Mouse (Mus musculus): ENCODE results near the gene Mtss1l.

DNA sequence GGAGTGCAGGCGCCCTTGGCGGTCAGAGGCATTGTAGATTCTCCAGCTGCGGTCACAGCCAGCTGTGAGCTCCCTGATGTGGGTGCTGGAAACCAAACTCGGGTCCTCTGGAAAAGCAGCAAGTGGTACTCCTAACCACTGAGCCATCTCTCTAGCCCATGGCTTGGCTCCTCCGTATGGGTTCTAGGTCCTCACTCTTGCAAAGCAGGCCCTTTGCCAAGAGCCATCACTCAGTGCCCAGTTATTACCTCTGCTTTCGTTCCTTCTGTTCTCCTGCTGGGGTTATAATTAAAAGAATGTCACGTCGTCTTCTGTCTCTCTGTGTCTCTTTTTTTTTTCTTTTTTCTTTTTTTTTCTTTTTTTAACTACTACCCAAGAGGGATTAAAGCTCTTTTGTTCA lies 11.8 kb downstream of the Mtss1l start:
- no peak for TF ChIP-seq CTCF (IDR thresholded peaks at IDR 0.05; ENCODE audit: insufficient read depth, low read depth, low read length)
- no peak for TF ChIP-seq POLR2A (IDR thresholded peaks at IDR 0.05; ENCODE audit: insufficient read depth, low read depth, low read length)
